Comparison of ENCODE assay signal across 8 mouse cellular contexts in the genomic region with DNA sequence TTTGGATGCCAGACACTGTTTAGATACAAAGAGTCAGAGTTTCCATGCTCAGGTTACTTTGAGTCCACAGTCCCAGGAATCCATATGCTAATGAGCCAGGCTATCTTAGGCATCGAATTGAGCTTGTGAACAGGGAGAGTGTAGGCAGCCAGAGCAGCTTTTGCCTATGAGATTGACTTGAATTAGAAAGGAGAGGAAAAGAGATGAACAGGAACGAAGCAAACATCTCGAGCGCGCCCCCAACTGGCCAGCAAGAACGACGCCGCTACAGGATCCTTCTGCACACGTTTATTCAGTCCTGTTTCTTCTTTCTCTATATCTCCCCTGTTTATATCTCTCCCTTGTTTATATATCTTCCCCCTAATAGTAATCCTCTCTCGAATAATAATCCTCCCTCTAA. TPM values are rescaled to one million over a fixed set of nuclear protein-coding genes. Genes with fewer than 3 reads are reported as not detected.
A peak's percentile ranks its signal among the peaks of the same experiment; 100 is the strongest.
DNase-seq lines count a peak whose midpoint lies in the region; TF ChIP-seq lines count a peak whose summit lies in the region.

No protein-coding gene starts in this region.

- TF ChIP-seq POLR2A in brain, embryonic 14.5 days (IDR thresholded peaks at IDR 0.05; ENCODE audit: borderline replicate concordance, extremely low read depth, insufficient read depth, insufficient read length, poor library complexity, severe bottlenecking) = no peak

- TF ChIP-seq CTCF in brain, embryonic 14.5 days (IDR thresholded peaks at IDR 0.05; ENCODE audit: borderline replicate concordance, extremely low read depth, insufficient read depth, insufficient read length) = peak; percentile 47

- intact Hi-C loops in heart, postnatal 10 days (cut with DNase I) = loop anchor here (5.0 kb wide), 3 partner anchors 128 to 1028 kb away; a partner anchor contains a TSS
- intact Hi-C loops in heart, postnatal 25 days (cut with DNase I) = loop anchor here (2.0 to 10.0 kb wide), 4 partner anchors 38 to 1030 kb away; a partner anchor contains a TSS
- intact Hi-C loops in left cerebral cortex, postnatal 25 days (cut with DNase I) = loop anchor here (5.0 kb wide), 2 partner anchors 153 to 1028 kb away; no protein-coding TSS in a partner anchor

- peak; percentile 39 to 71 for DNase-seq in heart, postnatal 10 days
- DNase-seq in heart, postnatal 25 days (ENCODE audit: low spot score) = no peak
- peak; percentile 27 for DNase-seq in CD4-positive helper T cell, adult 2 months (ENCODE audit: low read depth, low spot score)
- peak; percentile 65 for DNase-seq in brain, embryonic 14.5 days (ENCODE audit: low read depth)
- DNase-seq in frontal cortex, postnatal 10 days (ENCODE audit: low spot score in 2 of 2) = peak; percentile 45 to 65
- peak; percentile 71 to 91 for DNase-seq in left cerebral cortex, postnatal 25 days (ENCODE audit: low spot score in 2 of 2)
- peak; percentile 69 for DNase-seq in right cerebral cortex, postnatal 25 days
- DNase-seq in spleen, adult 12 weeks (ENCODE audit: low spot score) = no peak

RNA-seq across cellular contexts. Expression of a gene that starts 7.2 kb away (rescaled TPM):
- total RNA-seq in heart, postnatal 10 days (2021) = 1,000 to 10,000 TPM; 1,648 to 1,721 TPM
- total RNA-seq in heart, postnatal 25 days (2021) = 1,000 to 10,000 TPM; 2,652 to 2,667 TPM
- polyA plus RNA-seq in brain, embryonic 14.5 days (2012; rRNA removed) = 357 and 408 TPM in 2 replicates
- 100 to 1,000 TPM; 832 to 838 TPM for total RNA-seq in left cerebral cortex, postnatal 25 days (2021)

RNA-seq across cellular contexts. Expression of a gene that starts 42.0 kb away (rescaled TPM):
- under 1 TPM in 1 of 2 experiments, not detected in 1; 0.19 TPM for total RNA-seq in heart, postnatal 10 days (2021)
- total RNA-seq in heart, postnatal 25 days (2021) = under 1 TPM in 1 of 2 experiments, not detected in 1; 0.08 TPM
- polyA plus RNA-seq in brain, embryonic 14.5 days (2012; rRNA removed) = not detected in 2 replicates
- not detected for total RNA-seq in left cerebral cortex, postnatal 25 days (2021)

RNA-seq across cellular contexts. Expression of a gene that starts 56.5 kb away (rescaled TPM):
- total RNA-seq in heart, postnatal 10 days (2021) = 10 to 100 TPM; 40.4 to 46.7 TPM
- total RNA-seq in heart, postnatal 25 days (2021) = 10 to 100 TPM; 26.3 to 32.4 TPM
- polyA plus RNA-seq in brain, embryonic 14.5 days (2012; rRNA removed) = 10.2 and 11.2 TPM in 2 replicates
- 1 to 10 TPM; 2.0 to 3.0 TPM for total RNA-seq in left cerebral cortex, postnatal 25 days (2021)

Comparison
In these comparisons a context has a peak if more than half of its experiments do, and no peak if none do; other contexts are left out.
1. DNase-seq: peak in heart, postnatal 10 days (2 of 2), CD4-positive helper T cell, adult 2 months (single experiment), brain, embryonic 14.5 days (single experiment), frontal cortex, postnatal 10 days (2 of 2), left cerebral cortex, postnatal 25 days (2 of 2) and right cerebral cortex, postnatal 25 days (single experiment); none in heart, postnatal 25 days (single experiment) and spleen, adult 12 weeks (single experiment).
2. RNA of a gene that starts 56.5 kb away (total RNA-seq): 40.4 to 46.7 TPM in heart, postnatal 10 days and 26.3 to 32.4 TPM in heart, postnatal 25 days; 2.0 to 3.0 TPM in left cerebral cortex, postnatal 25 days; every median in the first group is over 4 times any median in the second.